Mouse (Mus musculus): Measurements from ENCODE around the gene Klhl9. TPM values are rescaled to one million over a fixed set of nuclear protein-coding genes. Genes with fewer than 3 reads are reported as not detected.

Gene Klhl9
- polyA plus RNA-seq, 1 experiment from 2014 or later = 18.2 TPM

GRCm38 (mm10) chr4:88749926-88750325 lies 27.7 kb upstream of the Klhl9 start:
- TF ChIP-seq CTCF (IDR thresholded peaks at IDR 0.05) = no peak
- DNase-seq (ENCODE audit: low read depth, low spot score) (no peak), ATAC-seq (no peak)
- in situ Hi-C loops (cut with MboI; ENCODE audit: low pct_unique_long_range_greater_than_20kb) = loop anchor here (25.0 kb wide), 3 partner anchors 112 to 387 kb away; partner anchors contain the start of genes Ifna1 and Mtap
- POLR2A ChIA-PET = interaction anchor here (0.7 kb wide), 1 partner anchor 1570 kb away, joined by 3 read pairs; no protein-coding TSS in a partner anchor
- no peaks in the 10 kb centered on the region for H3K27me3 ChIP-seq
- CTCF ChIA-PET = no interaction called here

GRCm38 (mm10) chr4:88744207-88744606 lies 21.9 kb upstream of the Klhl9 start:
- DNase-seq (ENCODE audit: low read depth, low spot score) (no peak), ATAC-seq (no peak)
- H3K27me3 ChIP-seq = no peaks in the 10 kb centered on the region
- ChIA-PET CTCF (interaction anchor here (0.7 to 1.5 kb wide), 3 partner anchors 16 to 47 kb away, joined by 3 to 6 read pairs (median 3); no protein-coding TSS in a partner anchor), POLR2A (no interaction called here)
- no peak for TF ChIP-seq CTCF (IDR thresholded peaks at IDR 0.05)
- in situ Hi-C loops (cut with MboI; ENCODE audit: low pct_unique_long_range_greater_than_20kb) = no loop called here

GRCm38 (mm10) chr4:88742771-88743371 lies 20.6 kb upstream of the Klhl9 start:
- ChIA-PET CTCF (interaction anchor here (0.9 to 1.5 kb wide), 3 partner anchors 15 to 31 kb away, joined by 3 to 4 read pairs (median 4); no protein-coding TSS in a partner anchor), POLR2A (no interaction called here)
- ATAC-seq = no peak
- DNase-seq (ENCODE audit: low read depth, low spot score) = no peak
- no peak for TF ChIP-seq CTCF (IDR thresholded peaks at IDR 0.05)
- in situ Hi-C loops (cut with MboI; ENCODE audit: low pct_unique_long_range_greater_than_20kb) = no loop called here
- no peaks in the 10 kb centered on the region for H3K27me3 ChIP-seq

GRCm38 (mm10) chr4:88741426-88741825 lies 19.2 kb upstream of the Klhl9 start:
- H3K27me3 ChIP-seq = peaks cover 3% of the 10 kb centered on the region
- in situ Hi-C loops (cut with MboI; ENCODE audit: low pct_unique_long_range_greater_than_20kb) = no loop called here
- no peak for DNase-seq (ENCODE audit: low read depth, low spot score)
- no peak for TF ChIP-seq CTCF (IDR thresholded peaks at IDR 0.05)
- ChIA-PET CTCF (no interaction called here), POLR2A (no interaction called here)
- ATAC-seq = no peak

GRCm38 (mm10) chr4:88739036-88739435 lies 16.8 kb upstream of the Klhl9 start:
- ATAC-seq (no peak), DNase-seq (ENCODE audit: low read depth, low spot score) (no peak)
- H3K27me3 ChIP-seq = peaks cover 3% of the 10 kb centered on the region
- no peak for TF ChIP-seq CTCF (IDR thresholded peaks at IDR 0.05)
- ChIA-PET CTCF (interaction anchor here (0.8 to 2.8 kb wide), 8 partner anchors 8 to 98 kb away, joined by 3 to 21 read pairs (median 4); partner anchors contain the start of genes Gm26566 and Klhl9), POLR2A (no interaction called here)
- in situ Hi-C loops (cut with MboI; ENCODE audit: low pct_unique_long_range_greater_than_20kb) = no loop called here

GRCm38 (mm10) chr4:88738480-88738879 lies 16.2 kb upstream of the Klhl9 start:
- no peak for ATAC-seq
- peak; percentile 96 for TF ChIP-seq CTCF (IDR thresholded peaks at IDR 0.05)
- in situ Hi-C loops (cut with MboI; ENCODE audit: low pct_unique_long_range_greater_than_20kb) = no loop called here

GRCm38 (mm10) chr4:88727324-88727723 lies 5.1 kb upstream of the Klhl9 start:
- ChIA-PET POLR2A (interaction anchor here (0.6 kb wide), 1 partner anchor 199 kb away, joined by 4 read pairs; no protein-coding TSS in a partner anchor), CTCF (interaction anchor here (0.8 to 7.6 kb wide), 4 partner anchors 16 to 42 kb away, joined by 3 to 62 read pairs (median 6); no protein-coding TSS in a partner anchor)
- in situ Hi-C loops (cut with MboI; ENCODE audit: low pct_unique_long_range_greater_than_20kb) = loop anchor here (5.0 kb wide), 1 partner anchor 35 kb away; the partner anchor contains the start of gene Ifnab
- H3K27me3 ChIP-seq = no peaks in the 10 kb centered on the region
- ATAC-seq (no peak), DNase-seq (ENCODE audit: low read depth, low spot score) (no peak)
- TF ChIP-seq CTCF (IDR thresholded peaks at IDR 0.05) = peak; percentile 41

More at GRCm38 (mm10) chr4:88738480-88738879, 16.2 kb upstream of the Klhl9 start:
- ChIA-PET CTCF (interaction anchor here (0.8 to 2.8 kb wide), 8 partner anchors 9 to 97 kb away, joined by 3 to 21 read pairs (median 4); partner anchors contain the start of genes Gm26566 and Klhl9), POLR2A (no interaction called here)
- no peak for DNase-seq (ENCODE audit: low read depth, low spot score)
- peaks cover 3% of the 10 kb centered on the region for H3K27me3 ChIP-seq

- TF ChIP-seq CTCF (IDR thresholded peaks at IDR 0.05) = no peak
- POLR2A ChIA-PET = interaction anchor here (0.6 kb wide), 1 partner anchor 200 kb away, joined by 4 read pairs; no protein-coding TSS in a partner anchor
- no peaks in the 10 kb centered on the region for H3K27me3 ChIP-seq
- in situ Hi-C loops (cut with MboI; ENCODE audit: low pct_unique_long_range_greater_than_20kb) = loop anchor here (5.0 kb wide), 1 partner anchor 34 kb away; the partner anchor contains the start of gene Ifnab
- CTCF ChIA-PET = interaction anchor here (0.8 to 7.6 kb wide), 3 partner anchors 11 to 41 kb away, joined by 3 to 62 read pairs (median 6); no protein-coding TSS in a partner anchor
- no peak for ATAC-seq
- DNase-seq (ENCODE audit: low read depth, low spot score) = no peak
Measured at GRCm38 (mm10) chr4:88726727-88727126, 4.5 kb upstream of the Klhl9 start.

- CTCF ChIA-PET = interaction anchor here (0.8 to 7.6 kb wide), 2 partner anchors 15 to 26 kb away, joined by 3 to 62 read pairs; no protein-coding TSS in a partner anchor
- ATAC-seq (no peak), DNase-seq (ENCODE audit: low read depth, low spot score) (no peak)
- POLR2A ChIA-PET = no interaction called here
- in situ Hi-C loops (cut with MboI; ENCODE audit: low pct_unique_long_range_greater_than_20kb) = no loop called here
- H3K27me3 ChIP-seq = no peaks in the 10 kb centered on the region
- no peak for TF ChIP-seq CTCF (IDR thresholded peaks at IDR 0.05)
Measured at GRCm38 (mm10) chr4:88723497-88724090, 1.3 kb upstream of the Klhl9 start.

- DNase-seq (ENCODE audit: low read depth, low spot score) = no peak
- POLR2A ChIA-PET = no interaction called here
- CTCF ChIA-PET = interaction anchor here (1.3 to 1.4 kb wide), 3 partner anchors 9 to 29 kb away, joined by 3 to 5 read pairs (median 3); no protein-coding TSS in a partner anchor
- in situ Hi-C loops (cut with MboI; ENCODE audit: low pct_unique_long_range_greater_than_20kb) = no loop called here
- no peak for TF ChIP-seq CTCF (IDR thresholded peaks at IDR 0.05)
- no peak for ATAC-seq
- no peaks in the 10 kb centered on the region for H3K27me3 ChIP-seq
Measured at GRCm38 (mm10) chr4:88718715-88719114, 3.5 kb downstream of the Klhl9 start.

GRCm38 (mm10) chr4:88715059-88715458 lies 7.2 kb downstream of the Klhl9 start:
- DNase-seq (ENCODE audit: low read depth, low spot score) (no peak), ATAC-seq (no peak)
- in situ Hi-C loops (cut with MboI; ENCODE audit: low pct_unique_long_range_greater_than_20kb) = no loop called here
- ChIA-PET POLR2A (no interaction called here), CTCF (no interaction called here)
- H3K27me3 ChIP-seq = no peaks in the 10 kb centered on the region
- no peak for TF ChIP-seq CTCF (IDR thresholded peaks at IDR 0.05)
